Mouse (Mus musculus) urinary bladder, postnatal 25 days (tissue): Measurements from ENCODE around the gene Rsrc1.
A peak's percentile ranks its signal among the peaks of the same experiment; 100 is the strongest.

Experiments used
- DNase-seq: peaks from one replicate; pipeline ENCODE4 v3.0.0; 2022; ENCODE audit warnings: low spot score

Rsrc1 gene

DNA sequence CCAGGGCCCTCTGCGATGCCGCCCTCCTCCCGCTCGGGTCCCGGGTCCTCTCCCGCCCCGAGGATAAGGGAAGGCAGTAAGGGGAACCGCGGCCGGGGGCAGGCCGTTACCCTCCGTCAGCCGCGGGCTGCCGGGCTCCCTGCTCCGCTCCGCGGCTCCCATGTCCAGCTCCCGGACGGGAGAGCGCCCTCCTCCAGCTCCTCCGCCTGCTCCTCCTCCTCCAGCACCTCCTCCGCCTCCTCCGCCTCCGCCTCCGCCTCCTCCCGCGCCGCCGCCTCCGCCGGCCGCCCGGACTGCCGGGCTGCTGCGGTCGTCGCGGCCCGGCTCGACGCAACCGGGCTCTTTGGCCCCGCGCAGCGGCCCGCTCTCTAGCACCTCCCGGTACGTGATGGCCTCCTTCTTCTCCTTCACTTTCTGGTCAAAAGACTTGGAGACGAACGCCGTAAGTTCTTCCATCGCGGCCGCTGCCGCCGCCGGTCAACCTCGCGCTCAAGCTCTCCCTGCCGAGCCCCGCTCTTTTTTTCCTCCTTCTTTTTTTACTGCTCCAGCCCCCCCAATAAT lies at the start of gene Rsrc1:
Gene Rsrc1 (plus strand): TSS at position 290 of the 561 bp plus-strand sequence.
- no peak for DNase-seq

DNA sequence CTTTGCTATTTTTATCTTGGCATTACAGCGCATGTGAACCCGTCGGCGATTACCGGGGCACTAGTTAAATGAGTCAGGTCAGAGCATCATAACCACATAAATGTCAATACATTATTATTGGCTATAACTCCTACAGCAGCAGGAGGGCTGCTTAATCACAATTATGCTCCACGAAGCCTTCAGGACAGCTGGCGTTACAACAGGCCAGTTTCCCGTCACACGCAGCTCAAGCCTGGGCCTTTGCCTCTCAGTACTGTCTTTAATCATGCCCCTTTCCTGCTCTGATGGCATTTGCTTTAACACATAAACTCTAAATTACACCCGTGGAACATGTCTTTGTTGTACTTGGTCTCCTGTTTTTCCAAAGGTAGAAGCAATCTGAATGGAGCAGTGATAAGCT lies 41.5 kb upstream of the Rsrc1 start:
- DNase-seq: no peak

DNA sequence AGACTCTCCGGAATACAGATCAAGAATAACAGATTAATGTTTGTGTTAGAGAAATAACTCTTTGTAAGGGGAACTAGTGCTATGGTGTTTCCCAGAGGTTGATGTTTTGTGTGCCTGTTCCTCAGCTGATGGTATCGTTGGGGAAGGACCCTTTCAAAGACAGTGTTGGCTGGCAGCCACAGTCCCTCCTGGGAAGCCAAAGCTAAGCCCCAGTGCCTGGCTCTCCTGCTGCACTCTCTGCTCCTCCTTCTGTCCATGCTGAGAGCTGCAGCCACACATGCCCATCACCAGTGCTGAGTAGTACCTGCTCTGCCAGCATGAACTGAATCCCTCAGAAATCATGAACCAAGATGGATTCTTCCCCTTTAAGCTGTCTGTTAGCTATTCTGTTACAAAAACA lies 26.1 kb upstream of the Rsrc1 start:
- DNase-seq: no peak

DNA sequence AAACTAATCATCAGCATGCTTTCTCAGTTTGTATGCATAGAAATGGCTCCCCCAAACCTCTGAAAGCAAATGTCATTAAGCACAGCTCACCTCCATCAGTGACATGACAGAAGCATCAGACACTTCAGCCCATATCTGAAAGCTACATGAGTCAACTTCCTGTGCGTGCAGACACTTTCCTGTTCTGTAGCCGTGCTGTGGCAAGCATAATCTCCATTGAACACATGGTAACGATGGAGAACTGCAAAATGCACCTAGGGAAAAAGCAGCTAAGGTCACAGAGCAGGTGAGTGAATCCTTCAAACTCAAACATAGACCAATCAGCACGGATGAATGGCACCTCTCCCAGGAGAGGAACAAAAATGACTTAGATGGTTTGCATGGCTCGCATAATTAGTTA lies 21.2 kb upstream of the Rsrc1 start:
- DNase-seq: no peak

DNA sequence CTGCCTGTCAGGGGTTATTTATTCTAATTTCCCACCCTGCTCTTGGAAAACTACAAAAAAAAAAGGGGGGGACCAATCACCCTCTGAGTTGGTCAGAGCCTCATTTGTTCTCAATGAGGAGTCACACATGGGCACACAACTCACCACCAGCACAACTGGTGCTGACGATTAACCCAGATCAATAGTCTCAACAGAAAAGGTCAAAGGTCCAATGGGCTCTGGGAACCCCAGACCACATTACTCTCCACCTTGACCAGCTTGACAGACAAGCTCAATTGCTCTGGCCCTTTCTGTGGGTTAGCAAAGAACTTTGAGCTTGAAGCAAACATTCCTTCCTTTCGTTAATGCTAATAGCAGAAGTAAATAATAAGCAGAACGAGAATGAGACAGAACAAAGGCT lies 16.3 kb upstream of the Rsrc1 start:
- no peak for DNase-seq

DNA sequence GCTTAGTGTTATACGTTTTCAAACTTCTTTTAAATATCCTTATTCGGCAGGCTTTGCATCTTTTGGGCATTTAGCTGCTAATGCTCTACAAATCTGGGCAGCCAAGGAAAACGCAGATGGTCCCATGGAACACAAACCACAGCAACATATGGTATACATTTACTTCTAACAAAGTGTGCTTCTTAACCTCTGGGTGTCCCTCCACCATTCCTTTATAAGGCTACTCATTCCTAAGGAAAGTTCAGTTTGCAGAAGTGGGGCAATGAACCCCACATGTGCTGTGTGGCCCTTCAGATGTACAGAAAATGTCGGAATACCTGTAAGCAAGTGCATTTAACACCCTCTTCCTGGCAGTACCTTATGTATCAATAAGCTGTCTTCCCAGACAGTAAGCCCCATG lies 13.7 kb upstream of the Rsrc1 start:
- no peak for DNase-seq

DNA sequence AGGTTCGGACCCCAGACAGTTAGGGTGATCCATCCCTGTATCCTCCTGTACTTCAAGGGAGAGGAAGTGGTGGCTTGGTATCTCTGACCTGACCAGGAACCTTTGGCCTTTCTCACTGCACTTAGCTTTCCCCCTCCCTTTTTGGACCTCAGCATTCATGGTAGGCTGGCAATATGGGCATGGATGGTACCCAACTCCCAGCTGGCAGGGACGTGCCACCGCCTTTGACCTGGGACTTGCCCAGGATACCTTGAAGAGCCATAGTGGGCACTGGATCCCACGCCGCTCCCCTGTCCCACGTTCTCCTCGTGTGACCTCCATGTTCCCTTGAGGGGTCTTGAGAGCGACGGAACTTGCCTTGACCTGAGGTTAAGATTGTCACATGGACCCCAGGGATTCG lies 10.9 kb upstream of the Rsrc1 start:
- DNase-seq: no peak

DNA sequence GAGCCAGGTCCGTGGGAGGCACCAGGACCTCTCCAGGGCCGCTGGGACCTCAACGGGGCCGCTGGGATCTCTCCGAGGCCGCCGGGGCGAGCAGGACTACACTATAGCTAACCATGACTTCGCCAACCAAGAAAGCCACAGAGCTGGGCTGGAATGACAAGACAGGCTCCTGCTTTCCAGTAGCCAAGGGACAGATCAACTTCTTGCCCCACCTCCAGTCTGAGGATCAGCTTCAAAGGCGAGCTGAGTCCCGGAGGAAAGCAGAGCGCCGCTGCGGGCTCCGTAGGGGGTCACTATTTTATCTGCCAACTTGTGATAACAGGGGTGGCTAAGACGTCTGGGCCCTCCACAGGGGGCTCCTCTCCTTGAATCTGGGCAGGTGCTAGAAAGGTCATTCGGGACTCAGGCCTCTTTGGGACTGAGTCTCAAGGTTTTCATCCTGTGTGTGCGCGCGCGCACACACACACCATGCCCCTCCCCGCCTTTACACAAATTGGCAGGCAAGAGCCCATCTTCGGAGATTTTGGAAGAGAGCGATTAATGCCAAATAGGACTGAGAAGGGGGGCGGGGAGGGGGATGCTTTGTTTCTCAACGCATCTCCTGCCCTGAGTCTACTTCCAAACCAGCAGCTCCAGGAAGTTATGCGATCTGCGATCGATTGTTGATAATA lies 10.4 kb upstream of the Rsrc1 start:
- DNase-seq: no peak

DNA sequence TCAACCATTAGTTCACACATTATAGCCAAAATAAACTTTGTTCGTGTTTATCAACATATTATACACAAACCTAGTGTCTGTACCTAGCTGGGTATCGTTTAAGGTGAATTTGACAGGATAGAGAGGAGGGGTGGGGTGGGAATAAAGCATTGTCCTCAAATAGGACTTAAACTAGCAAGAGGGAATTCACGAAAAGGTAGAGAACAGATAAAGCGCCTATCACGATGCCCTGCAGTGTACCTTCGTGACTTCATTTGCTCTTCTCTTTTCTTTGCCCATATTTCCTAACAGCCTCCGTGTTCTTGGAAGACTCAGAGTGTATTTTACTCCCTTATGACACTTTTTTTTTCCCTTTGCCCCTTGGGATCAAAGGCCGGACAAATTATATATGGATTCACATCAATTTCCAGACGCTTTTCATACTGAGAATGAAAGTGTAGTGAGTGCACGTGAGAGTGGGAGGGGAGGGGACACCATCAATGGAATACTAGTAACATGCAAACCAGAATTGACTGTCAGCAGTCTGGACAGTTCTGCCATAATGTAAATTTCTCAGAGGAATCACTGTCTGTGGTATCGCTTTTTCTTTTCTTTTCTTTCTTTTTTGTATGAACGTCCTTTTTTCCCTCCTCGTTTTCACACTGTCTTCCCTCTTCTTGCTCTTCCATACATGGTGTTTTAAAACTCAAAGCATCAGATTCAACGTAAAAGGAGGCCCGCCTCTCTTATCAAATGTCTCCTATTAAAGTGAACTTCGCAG lies 8.8 kb upstream of the Rsrc1 start:
- DNase-seq: no peak

DNA sequence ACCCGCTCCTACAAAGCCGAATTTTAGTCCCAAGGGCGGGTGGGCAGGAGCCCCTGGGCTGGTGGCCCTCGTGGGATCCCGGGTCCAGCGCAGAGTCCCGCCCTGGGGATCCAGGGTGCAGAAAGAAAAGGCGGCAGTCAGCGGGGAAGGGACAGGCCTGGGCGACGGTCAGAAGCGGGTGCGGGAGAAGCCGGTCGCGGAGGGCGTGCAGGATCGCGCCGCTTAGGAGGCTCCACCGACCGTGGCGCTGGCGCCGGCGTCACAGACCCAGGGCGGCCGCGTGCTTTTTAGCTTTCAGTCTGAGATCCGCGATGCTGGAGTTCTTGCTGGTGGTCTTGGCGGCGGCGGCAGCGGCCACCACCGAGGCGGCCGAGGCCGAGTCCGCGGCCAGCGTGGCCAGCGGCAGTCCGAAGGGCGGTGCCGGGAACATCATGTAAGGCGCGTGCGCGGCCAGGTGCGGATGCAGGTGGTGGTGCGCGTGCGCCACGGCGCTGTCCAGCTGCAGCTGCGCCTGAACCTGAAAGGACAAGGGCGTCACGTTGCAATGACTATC lies 7.7 kb upstream of the Rsrc1 start:
- peak; percentile 64 for DNase-seq

DNA sequence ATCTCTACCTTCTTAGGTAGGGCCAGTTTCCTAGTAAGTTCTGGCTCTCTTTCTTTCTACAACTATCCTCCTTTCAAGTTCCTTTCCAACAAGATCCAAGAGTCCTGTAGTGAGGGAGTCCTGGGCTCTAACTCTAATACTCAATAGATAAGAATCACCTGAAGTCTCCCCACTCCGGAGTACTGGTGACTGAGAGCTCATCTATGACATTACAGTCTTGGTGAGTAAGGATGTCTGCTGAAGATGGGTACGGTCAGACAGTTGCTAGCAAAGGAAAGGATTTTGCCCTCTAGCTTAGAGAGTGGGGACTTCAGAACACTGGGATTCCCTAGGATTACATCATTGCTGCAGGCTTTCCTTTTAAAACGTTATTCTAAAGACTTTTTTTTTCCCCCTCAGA lies 6.7 kb upstream of the Rsrc1 start:
- DNase-seq: no peak

DNA sequence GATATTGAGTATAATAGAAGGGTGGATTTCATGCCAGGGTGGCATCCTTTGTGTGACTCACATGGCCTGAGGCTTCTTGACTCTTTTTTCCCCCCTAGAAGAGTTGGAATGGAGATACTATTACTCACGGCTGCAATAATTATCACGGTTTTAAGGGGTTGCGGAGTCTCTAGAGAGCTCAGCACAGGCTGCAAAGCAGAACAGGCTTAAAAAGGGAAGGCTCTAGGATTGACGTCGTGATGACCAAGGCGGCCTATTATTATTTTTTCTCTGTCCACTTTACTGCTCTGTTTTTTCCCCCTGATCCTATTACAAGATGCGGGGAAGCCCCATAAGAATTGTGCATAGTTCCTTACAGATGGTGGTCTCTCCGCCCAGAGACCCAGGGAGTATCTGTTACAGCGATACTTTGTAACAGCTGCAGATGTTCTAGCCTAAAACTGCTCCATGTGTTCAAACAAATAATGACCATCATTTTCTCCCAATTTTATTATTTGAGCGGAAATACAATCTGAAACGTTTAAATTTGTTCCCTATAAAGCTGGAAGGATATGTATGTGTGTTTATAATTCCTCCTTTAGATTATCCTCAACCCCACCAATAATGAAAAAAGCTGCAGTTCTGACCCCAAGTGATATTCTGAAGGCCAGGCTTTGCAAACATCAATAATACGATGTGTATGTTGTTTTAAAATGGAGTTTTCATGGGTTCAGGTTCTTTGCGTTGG lies 4.1 kb upstream of the Rsrc1 start:
- no peak for DNase-seq

DNA sequence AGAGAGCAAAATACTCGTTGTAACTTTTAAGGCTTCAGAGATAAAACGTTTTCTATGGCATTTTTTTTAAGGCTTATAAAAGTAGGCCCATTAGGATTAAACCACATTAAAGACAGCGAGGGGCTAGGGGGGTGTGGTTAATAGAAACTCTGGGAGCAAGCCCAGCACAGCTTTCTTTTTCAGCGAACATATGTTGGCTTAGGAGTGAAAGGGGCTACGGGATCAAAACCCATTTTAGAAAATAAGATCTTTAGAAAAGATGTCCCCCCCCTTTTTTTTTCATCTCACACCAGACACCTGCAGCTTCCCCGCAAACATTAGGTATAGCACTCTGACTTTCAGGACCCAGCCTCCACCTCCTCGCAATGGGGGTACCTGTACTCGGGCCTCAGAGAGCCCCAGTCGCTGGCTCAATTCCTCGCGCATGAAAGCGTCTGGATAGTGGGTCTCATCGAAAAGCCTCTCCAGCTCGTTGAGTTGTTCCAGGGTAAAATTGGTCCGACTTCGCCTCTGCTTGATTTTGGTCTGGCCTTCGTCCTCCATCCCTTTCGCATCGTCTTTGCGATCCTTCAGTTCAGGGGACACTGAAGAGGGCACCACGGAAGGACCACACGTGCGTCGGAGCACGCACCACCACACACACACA lies 3.3 kb upstream of the Rsrc1 start:
- DNase-seq: no peak

DNA sequence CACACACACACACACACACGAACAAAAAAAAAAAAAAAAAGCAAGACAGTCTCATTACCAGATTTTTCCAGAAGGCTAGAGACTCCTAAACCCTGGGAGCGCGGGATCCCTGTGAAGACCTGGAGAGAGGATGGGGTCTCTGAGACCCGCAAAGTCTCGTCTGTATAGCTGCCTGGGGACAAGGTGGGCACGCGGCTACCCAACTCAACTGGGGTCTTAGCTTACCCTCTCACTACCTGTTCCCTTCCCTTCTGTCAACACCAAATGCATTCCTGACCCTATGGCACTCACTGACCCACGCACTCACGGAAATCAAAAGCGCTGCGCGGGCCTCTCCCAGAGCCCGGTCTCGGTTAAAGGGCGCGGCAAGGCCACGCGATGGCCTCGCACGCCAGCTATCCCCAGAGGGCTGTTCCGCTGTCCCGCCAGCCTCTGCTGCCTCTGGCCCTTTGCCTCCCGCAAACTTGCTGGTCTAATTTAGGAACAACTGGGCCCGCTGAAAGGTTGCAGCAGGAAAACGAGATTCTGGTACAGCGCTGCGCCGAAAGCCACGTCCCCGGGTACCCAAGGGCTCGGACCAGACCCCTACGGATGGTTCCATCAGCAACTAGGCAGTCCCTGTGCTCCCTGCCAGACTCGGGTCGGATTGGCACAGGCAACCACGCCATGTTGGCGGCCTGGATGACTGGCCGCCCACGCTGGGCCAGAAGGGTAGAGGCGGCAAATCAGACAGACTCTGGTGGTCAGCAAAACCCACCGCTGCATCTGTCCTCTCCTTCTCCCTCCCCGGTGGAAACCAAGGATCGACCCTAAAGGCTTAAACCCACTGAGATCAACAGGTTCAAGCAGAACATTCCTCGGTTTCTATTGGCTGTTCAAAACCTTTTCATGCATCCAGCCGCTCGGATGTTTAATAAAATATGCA lies 2.5 kb upstream of the Rsrc1 start:
- no peak for DNase-seq

DNA sequence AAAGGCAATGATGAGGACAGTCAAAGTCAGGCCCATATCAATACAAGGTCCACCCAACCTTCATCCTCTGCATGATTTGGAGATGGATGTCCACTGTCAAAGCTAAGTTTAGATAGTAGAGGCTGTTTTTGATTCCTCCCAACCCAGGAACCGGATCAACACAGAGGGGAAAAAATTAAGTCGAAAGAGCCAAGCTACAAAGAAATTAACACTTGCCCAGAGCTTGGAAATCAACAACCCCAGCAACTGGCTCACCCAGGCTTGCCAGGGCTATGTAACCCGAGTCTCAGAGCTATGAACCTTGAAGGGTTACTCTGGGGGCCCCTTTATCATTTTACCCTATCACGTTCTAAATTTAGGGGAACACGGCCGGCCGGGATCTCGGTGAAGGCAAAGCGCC lies 1.7 kb upstream of the Rsrc1 start:
- DNase-seq: no peak

DNA sequence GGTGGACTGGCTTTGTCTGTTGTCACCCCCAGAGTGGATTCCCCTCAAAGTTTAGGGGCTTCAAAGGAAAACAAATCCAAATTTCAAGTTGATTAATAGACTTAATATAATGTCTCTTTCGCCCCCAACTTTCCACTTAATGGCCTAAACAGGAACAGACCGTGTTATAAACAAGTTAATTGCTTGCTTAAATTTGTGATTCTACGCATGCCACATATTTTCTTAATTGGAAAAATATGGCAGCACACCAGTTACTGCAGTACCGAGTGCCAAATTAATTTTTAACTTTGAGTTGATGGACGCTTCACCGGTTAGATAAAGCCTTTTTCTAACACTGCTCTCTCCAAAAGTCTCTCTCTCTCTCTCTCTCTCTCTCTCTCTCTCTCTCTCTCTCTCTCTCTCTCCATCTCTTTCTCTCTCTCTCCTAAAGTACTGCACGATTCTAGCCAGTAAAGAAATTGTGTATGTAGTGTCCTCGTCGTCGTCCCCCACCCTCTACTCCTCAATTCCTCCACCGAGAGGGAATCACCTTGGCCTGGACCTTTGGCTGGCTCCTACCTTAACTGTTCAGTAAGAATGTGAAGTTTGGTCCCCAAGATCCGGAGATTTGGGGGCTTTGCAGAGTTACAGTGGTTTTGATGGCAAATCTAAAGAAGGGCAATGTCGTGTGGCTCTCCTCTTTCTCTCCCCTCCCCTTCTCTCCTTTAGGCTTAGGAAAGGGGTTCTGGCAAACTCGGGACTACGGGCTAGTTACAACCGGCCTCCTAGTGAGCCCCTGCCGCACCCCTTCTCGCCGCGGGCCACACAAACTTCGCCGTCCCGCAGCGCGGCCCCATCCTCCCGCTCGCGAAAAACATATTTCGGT lies 847 bp upstream of the Rsrc1 start:
- no peak for DNase-seq

DNA sequence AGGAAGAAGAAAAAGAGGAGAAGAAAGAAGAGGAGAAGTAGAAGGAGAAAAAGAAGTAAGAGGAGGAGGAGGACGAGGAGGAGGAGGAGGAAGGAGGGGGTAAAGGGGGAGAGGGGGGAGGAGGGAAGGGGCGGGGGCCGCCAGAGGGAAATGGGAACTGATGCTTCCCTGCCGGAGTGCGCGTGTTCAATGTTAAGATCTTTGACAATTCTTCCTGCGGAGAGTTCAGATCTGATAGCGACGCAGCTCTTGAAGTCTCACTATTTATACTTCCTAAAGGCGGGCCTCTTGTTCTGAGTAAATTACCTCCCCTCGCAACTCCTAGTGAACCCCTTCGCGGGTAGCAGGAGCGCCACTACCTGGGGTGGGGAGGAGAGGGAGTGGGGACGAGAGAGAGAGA lies 516 bp downstream of the Rsrc1 start, which contains the start of gene Shox2:
Gene Shox2 (minus strand): TSS at position 66 of the 400 bp plus-strand sequence.
- DNase-seq: no peak

DNA sequence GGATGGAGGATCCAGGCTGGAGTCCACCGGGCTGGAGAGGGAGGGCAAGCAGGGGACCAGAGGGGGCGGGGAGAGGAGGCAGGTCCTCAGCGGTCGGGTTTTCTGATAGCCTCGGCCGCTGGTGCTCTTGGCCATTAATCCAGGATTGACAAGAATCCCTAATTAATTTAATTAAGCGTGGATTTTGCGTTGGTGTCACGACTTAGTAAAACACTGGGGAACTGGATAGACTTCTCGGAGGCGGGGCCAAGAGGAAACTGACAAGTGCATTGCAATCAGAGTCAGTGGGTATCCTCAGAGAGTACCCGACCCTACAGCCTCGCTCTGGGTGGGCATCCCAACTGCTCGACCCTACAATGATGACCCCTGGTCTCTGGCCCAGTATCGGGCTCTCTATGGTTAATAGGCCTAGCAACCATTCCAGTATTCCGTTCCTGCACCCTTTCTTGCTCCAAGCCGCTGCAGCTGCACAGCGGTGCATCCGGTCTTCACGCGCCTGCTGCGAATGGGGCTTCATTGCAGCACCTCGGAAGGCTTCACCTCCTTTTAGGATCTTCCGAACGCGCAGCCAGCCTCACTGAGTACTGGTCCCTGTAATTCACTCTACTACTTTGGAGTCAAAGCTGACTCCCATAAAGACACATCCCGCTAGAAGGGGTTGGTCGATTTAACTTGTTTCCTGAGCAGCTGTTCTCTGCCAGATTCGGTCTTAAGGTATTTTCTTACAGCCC lies 1.2 kb downstream of the Rsrc1 start:
- DNase-seq: no peak

DNA sequence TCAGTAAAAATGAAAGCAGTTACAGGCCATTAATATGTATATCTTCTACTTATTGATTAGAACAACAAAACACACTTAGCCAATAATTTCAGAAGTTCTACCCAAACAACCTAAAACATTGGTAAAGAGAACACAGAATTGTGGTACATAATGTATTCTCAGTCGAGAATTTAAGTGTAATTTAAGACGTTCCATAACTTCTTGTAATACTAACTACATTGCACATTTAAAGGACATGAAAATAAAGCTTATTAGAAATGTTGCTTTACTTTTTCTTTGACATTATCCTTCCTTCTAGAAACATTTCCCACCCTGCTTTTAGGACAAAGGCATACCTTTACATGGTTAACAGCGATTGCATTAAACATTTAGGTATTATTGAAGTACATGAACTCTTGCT lies 2.3 kb downstream of the Rsrc1 start:
- no peak for DNase-seq
